Mouse (Mus musculus): Measurements from ENCODE around the gene Abca9.

Abca9 gene

DNA sequence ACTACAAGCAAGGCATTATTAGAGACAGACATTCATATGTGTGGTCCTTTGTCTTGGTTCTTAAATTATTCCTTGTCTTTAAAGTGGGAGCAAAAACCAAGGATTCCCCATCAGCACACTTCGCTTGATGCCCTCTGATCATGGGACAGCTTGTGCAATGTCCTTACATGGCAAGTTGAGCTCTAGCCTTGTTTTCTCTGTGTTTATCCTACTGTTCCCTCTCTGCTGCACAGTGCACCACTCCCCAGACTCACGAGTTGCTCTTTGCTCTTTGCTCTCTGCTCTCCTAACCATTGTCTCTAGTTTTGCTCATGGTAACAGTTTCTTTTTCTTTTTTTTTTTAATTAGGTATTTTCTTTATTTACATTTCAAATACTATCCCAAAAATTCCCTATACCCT lies 107.9 kb downstream of the Abca9 start:
- no peak for DNase-seq

DNA sequence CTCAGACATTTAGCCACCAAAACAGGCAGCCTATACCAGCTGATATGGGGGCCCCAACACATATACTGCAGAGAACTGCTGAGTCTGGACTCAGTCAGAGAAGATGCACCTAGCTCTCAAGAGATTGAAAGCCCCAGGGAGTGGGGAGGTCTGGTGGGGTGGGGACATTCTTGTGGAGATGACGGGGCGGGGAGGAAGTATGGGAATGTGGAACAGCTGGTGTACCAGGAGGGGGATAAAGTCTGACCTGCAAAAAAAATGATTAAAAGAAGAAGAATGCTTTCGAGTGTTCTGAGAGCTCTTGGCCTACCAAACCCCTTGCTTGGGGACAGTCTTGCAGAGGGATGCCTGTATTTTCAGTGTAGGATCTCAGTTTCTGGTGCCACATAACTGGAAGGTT lies 114.3 kb downstream of the Abca9 start:
- DNase-seq: no peak
